Mouse (Mus musculus) forebrain, postnatal 0 days (tissue): Measurements from ENCODE around the gene Cd47. TPM values are rescaled to one million over a fixed set of nuclear protein-coding genes. Genes with fewer than 3 reads are reported as not detected.

Experiments
- ATAC-seq: fragments of 200-750 bp; cut with Nextera tagmentation; 2 replicates; pipeline ENCODE4 v1.8.0; 2017; ENCODE audit warnings: mild to moderate bottlenecking, moderate library complexity
- DNase-seq: peaks from one replicate; pipeline ENCODE4 v3.0.0-alpha.2; 2015
- H3K27ac ChIP-seq: fragments of 300-500 bp; sonication (generic); 2 replicates; pipeline ENCODE4 v1.5.1; 2014; ENCODE audit warnings: low read depth, mild to moderate bottlenecking, antibody characterized with exemption, low read length, moderate library complexity, mixed read lengths
- H3K27me3 ChIP-seq: fragments of 300-500 bp; sonication (generic); 2 replicates; pipeline ENCODE4 v1.6.1; 2014; ENCODE audit warnings: mild to moderate bottlenecking, low read length, mixed read lengths; ENCODE audit not compliant: insufficient read depth
- H3K36me3 ChIP-seq: fragments of 300-500 bp; sonication (generic); 2 replicates; pipeline ENCODE4 v1.6.1; 2014; ENCODE audit warnings: mild to moderate bottlenecking, moderate library complexity; ENCODE audit not compliant: insufficient read depth
- H3K4me1 ChIP-seq: fragments of 300-500 bp; sonication (generic); 2 replicates; pipeline ENCODE4 v1.6.1; 2014; ENCODE audit warnings: antibody characterized with exemption; ENCODE audit not compliant: insufficient read depth
- H3K4me2 ChIP-seq: fragments of 300-500 bp; sonication (generic); 2 replicates; pipeline ENCODE4 v1.6.1; 2014; ENCODE audit warnings: low read depth, mild to moderate bottlenecking, moderate library complexity
- H3K4me3 ChIP-seq: fragments of 300-500 bp; sonication (generic); 2 replicates; pipeline ENCODE4 v1.5.1; 2014; ENCODE audit warnings: low read depth, low read length, mixed read lengths
- H3K9ac ChIP-seq: fragments of 300-500 bp; sonication (generic); 2 replicates; pipeline ENCODE4 v1.6.1; 2014; ENCODE audit warnings: mild to moderate bottlenecking
- H3K9me3 ChIP-seq: fragments of 300-500 bp; sonication (generic); 2 replicates; pipeline ENCODE4 v1.6.1; 2016; ENCODE audit warnings: low read length
- CTCF ChIP-seq: sonication (generic); IDR thresholded peaks from 2 replicates; pipeline ENCODE4 v1.5.1; 2016; ENCODE audit warnings: antibody characterized with exemption, control low read depth, low read depth
- WGBS: fragments of 180-500 bp; shearing (Covaris S2); extraction: QIAGEN DNeasy Blood & Tissue Kit; methylation state at CpG from one replicate; pipeline ENCODE4 v1.1.7; 2014; 5-methylcytosine and 5-hydroxymethylcytosine counted together
- polyA plus RNA-seq: library from polyadenylated mRNA; unstranded; fragments of >200 nt; fragmentation: Nextera tagmentation; extraction: Ambion mirVana; gene quantifications from 2 replicates; pipeline ENCODE4 v1.2.1, GENCODE M21; 2015
- total RNA-seq: library from RNA; depleted of rRNA; stranded (reverse); fragments of >200 nt; gene quantifications from 2 replicates; pipeline ENCODE4 v1.2.3, GENCODE M21; 2014

Cd47 gene
- total and polyA plus RNA-seq, 2 experiments from 2014 or later: 47.3 to 210 TPM

- DNase-seq (no peak), ATAC-seq (no peak)
- no peak overlapping the region for H3K4me2 ChIP-seq
- H3K36me3 ChIP-seq: peaks cover 6% of the 10 kb centered on the region
- no peak overlapping the region for H3K4me3 ChIP-seq
- no peak for TF ChIP-seq CTCF
- H3K27me3 ChIP-seq: no peaks in the 10 kb centered on the region
- 86% methylated on average over 4 of the region's 4 CpGs for WGBS
- no peaks in the 10 kb centered on the region for H3K4me1 ChIP-seq
- no peak overlapping the region for H3K9ac ChIP-seq
- H3K9me3 ChIP-seq: no peaks in the 10 kb centered on the region
- no peak overlapping the region for H3K27ac ChIP-seq
These were observed 31.8 kb upstream of the Cd47 start for GRCm38 (mm10) chr16:49768491-49769031.

GRCm38 (mm10) chr16:49769831-49770261, 30.5 kb upstream of the Cd47 start:
- Histone ChIP-seq H3K4me1 (no peaks in the 10 kb centered on the region), H3K36me3 (no peaks in the 10 kb centered on the region), H3K9ac (no peak overlapping the region), H3K4me2 (no peak overlapping the region), H3K27ac (no peak overlapping the region), H3K9me3 (no peaks in the 10 kb centered on the region), H3K27me3 (no peaks in the 10 kb centered on the region), H3K4me3 (no peak overlapping the region)
- WGBS: 72% methylated on average over 2 of the region's 2 CpGs
- DNase-seq: no peak
- no peak for TF ChIP-seq CTCF
- no peak for ATAC-seq

- ATAC-seq (no peak), DNase-seq (no peak)
- Histone ChIP-seq H3K9me3 (no peaks in the 10 kb centered on the region), H3K27me3 (no peaks in the 10 kb centered on the region), H3K27ac (no peak overlapping the region), H3K4me1 (no peaks in the 10 kb centered on the region), H3K4me3 (no peak overlapping the region), H3K4me2 (no peak overlapping the region), H3K9ac (no peak overlapping the region), H3K36me3 (no peaks in the 10 kb centered on the region)
- no peak for TF ChIP-seq CTCF
- 92% methylated on average over 12 of the region's 12 CpGs for WGBS
These were observed 29.8 kb upstream of the Cd47 start for GRCm38 (mm10) chr16:49770320-49771189.

GRCm38 (mm10) chr16:49771609-49772396, 28.5 kb upstream of the Cd47 start:
- Histone ChIP-seq H3K4me3 (no peak overlapping the region), H3K4me2 (no peak overlapping the region), H3K9ac (no peak overlapping the region), H3K36me3 (no peaks in the 10 kb centered on the region), H3K9me3 (no peaks in the 10 kb centered on the region), H3K4me1 (no peaks in the 10 kb centered on the region), H3K27ac (no peak overlapping the region), H3K27me3 (no peaks in the 10 kb centered on the region)
- 80% methylated on average over 7 of the region's 7 CpGs for whole genome bisulfite sequencing
- ATAC-seq: no peak
- no peak for TF ChIP-seq CTCF
- DNase-seq: no peak

- no peak overlapping the region for H3K4me2 ChIP-seq
- no peak for TF ChIP-seq CTCF
- no peak overlapping the region for H3K27ac ChIP-seq
- H3K4me3 ChIP-seq: no peak overlapping the region
- H3K36me3 ChIP-seq: no peaks in the 10 kb centered on the region
- WGBS: 57% methylated on average over 1 of the region's 1 CpGs
- H3K4me1 ChIP-seq: no peaks in the 10 kb centered on the region
- no peaks in the 10 kb centered on the region for H3K27me3 ChIP-seq
- ATAC-seq: no peak
- H3K9ac ChIP-seq: no peak overlapping the region
- H3K9me3 ChIP-seq: no peaks in the 10 kb centered on the region
- DNase-seq: no peak
These were observed 27.8 kb upstream of the Cd47 start for GRCm38 (mm10) chr16:49772576-49772975.

- H3K27ac ChIP-seq: no peak overlapping the region
- WGBS: 88% methylated on average over 1 of the region's 1 CpGs
- no peak overlapping the region for H3K4me2 ChIP-seq
- no peak for TF ChIP-seq CTCF
- H3K27me3 ChIP-seq: no peaks in the 10 kb centered on the region
- DNase-seq (no peak), ATAC-seq (no peak)
- H3K4me3 ChIP-seq: no peak overlapping the region
- H3K36me3 ChIP-seq: no peaks in the 10 kb centered on the region
- no peaks in the 10 kb centered on the region for H3K4me1 ChIP-seq
- H3K9me3 ChIP-seq: no peaks in the 10 kb centered on the region
- no peak overlapping the region for H3K9ac ChIP-seq
These were observed 27.3 kb upstream of the Cd47 start for GRCm38 (mm10) chr16:49773068-49773467.
